Mouse (Mus musculus): ENCODE measurements around the gene Cpsf7.

DNA sequence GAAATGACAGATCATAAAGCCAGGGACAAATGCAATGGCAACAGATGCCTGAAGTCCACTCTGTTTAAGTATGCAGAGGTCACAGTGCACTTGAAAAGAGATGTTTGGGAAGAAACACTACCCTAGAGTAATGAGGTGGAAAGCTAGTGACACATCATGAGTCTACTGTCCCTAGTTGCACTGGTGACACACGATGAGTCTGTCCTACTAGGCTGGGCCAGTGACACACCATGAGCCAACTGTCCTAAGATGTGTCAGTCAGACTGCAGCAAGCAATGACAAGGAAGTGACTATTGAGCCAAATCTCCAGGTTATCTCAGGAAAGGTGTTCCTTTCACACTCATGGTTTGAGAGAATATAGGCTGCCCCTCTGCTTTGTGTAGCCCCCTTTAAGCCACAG, 29.4 kb upstream of the Cpsf7 start:
- no peak for TF ChIP-seq USF1 (IDR thresholded peaks at IDR 0.05; ENCODE audit: low read depth, low read length)
- no peak for TF ChIP-seq ETS1 (conservative IDR thresholded peaks at IDR 0.05; ENCODE audit: low read depth, low read length)
- no peak for TF ChIP-seq MAX (IDR thresholded peaks at IDR 0.05; ENCODE audit: low read length)
- TF ChIP-seq CTCF (conservative IDR thresholded peaks at IDR 0.05 in 1 of 2, IDR thresholded peaks at IDR 0.05 in 1 of 2; ENCODE audit: low read depth in 2 of 2, low read length in 2 of 2) = no peak
- TF ChIP-seq HCFC1 (IDR thresholded peaks at IDR 0.05; ENCODE audit: low read depth, low read length) = no peak
- no peak for TF ChIP-seq JUN (IDR thresholded peaks at IDR 0.05; ENCODE audit: insufficient read depth, low read depth, low read length)
- no peak for TF ChIP-seq POLR2AphosphoS2 (IDR thresholded peaks at IDR 0.05; ENCODE audit: low read depth, low read length)
- TF ChIP-seq NRF1 (IDR thresholded peaks at IDR 0.05; ENCODE audit: low read depth, low read length) = no peak

All from CH12.LX (cell line).